In genomic region chr10:11362896-11363487, GRCm38 (mm10) we compare ENCODE assay signal across 15 mouse cellular contexts. TPM values are rescaled to one million over a fixed set of nuclear protein-coding genes. Genes with fewer than 3 reads are reported as not detected.
DNase-seq lines count a peak whose midpoint lies in the region; ATAC-seq and TF ChIP-seq lines count a peak whose summit lies in the region.
"Had no signal": no experiment of that assay in that cellular context is flagged by ENCODE, and none has a peak within 500 bp of the region (broad histone marks: within the 10 kb centered on the region; RNA-seq: fewer than 3 reads in every experiment).

No protein-coding gene starts in this region.

- DNase-seq in hindbrain, embryonic 14.5 days (ENCODE audit: low spot score): no peak
- DNase-seq in lung, postnatal 0 days (ENCODE audit: low spot score): peak; percentile 38
- no peak for DNase-seq in lung, postnatal 36 days
- DNase-seq in brain, embryonic 14.5 days (ENCODE audit: low read depth): peak; percentile 58
- no peak for DNase-seq in Muller cell, postnatal 12 days (ENCODE audit: inconsistent ontology term)
- DNase-seq: adrenal gland, adult 8-10 months; cerebellum, adult 11 months; thymus, postnatal 36 days had no signal

- WGBS in hindbrain, embryonic 14.5 days: 63% methylated on average over 12 of the region's 12 CpGs
- WGBS in hindbrain, embryonic 16.5 days: 71% methylated on average over 12 of the region's 12 CpGs
- WGBS in lung, postnatal 0 days: 48% methylated on average over 12 of the region's 12 CpGs
- 78% methylated on average over 12 of the region's 12 CpGs for WGBS in midbrain, embryonic 13.5 days

- no peaks in the 10 kb centered on the region for H3K9me3 ChIP-seq in hindbrain, embryonic 14.5 days (ENCODE audit: control insufficient read depth, low read length)
- no peaks in the 10 kb centered on the region for H3K9me3 ChIP-seq in hindbrain, embryonic 16.5 days (ENCODE audit: control insufficient read depth, low read length)
- no peaks in the 10 kb centered on the region for H3K9me3 ChIP-seq in lung, postnatal 0 days (ENCODE audit: low read length)
- no peaks in the 10 kb centered on the region for H3K9me3 ChIP-seq in midbrain, embryonic 13.5 days
- H3K9me3 ChIP-seq: limb, embryonic 15.5 days; liver, embryonic 15.5 days had no signal

- no peaks in the 10 kb centered on the region for H3K4me1 ChIP-seq in hindbrain, embryonic 14.5 days (replicated peaks; ENCODE audit: control insufficient read depth, insufficient read depth, low read length)
- no peaks in the 10 kb centered on the region for H3K4me1 ChIP-seq in hindbrain, embryonic 16.5 days (ENCODE audit: control insufficient read depth, insufficient read depth, low read depth, low read length)
- H3K4me1 ChIP-seq in lung, postnatal 0 days (ENCODE audit: insufficient read depth, low read depth, low read length): no peaks in the 10 kb centered on the region
- H3K4me1 ChIP-seq in midbrain, embryonic 13.5 days (replicated peaks): no peaks in the 10 kb centered on the region
- H3K4me1 ChIP-seq: limb, embryonic 15.5 days; liver, embryonic 15.5 days had no signal

- ATAC-seq in hindbrain, embryonic 14.5 days (ENCODE audit: low FRiP score): 0 out of 2 replicates have a peak, but pooled peaks have one; percentile 6
- no peak for ATAC-seq in hindbrain, embryonic 16.5 days
- peak; percentile 57 for ATAC-seq in lung, postnatal 0 days
- peak; percentile 60 for ATAC-seq in midbrain, embryonic 13.5 days
- ATAC-seq: inflammation-experienced regulatory T-cells, adult 6 months had no signal

- no peaks in the 10 kb centered on the region for H3K36me3 ChIP-seq in hindbrain, embryonic 14.5 days (replicated peaks; ENCODE audit: control insufficient read depth, insufficient read depth)
- H3K36me3 ChIP-seq in hindbrain, embryonic 16.5 days (ENCODE audit: control insufficient read depth, insufficient read depth, low read length): no peaks in the 10 kb centered on the region
- H3K36me3 ChIP-seq in lung, postnatal 0 days (ENCODE audit: insufficient read depth, low read length): no peaks in the 10 kb centered on the region
- H3K36me3 ChIP-seq in midbrain, embryonic 13.5 days: no peaks in the 10 kb centered on the region
- H3K36me3 ChIP-seq: limb, embryonic 15.5 days; liver, embryonic 15.5 days had no signal

- no peak overlapping the region for H3K4me3 ChIP-seq in hindbrain, embryonic 14.5 days (replicated peaks; ENCODE audit: low read length)
- no peak overlapping the region for H3K4me3 ChIP-seq in hindbrain, embryonic 16.5 days (ENCODE audit: low read length)
- no peak overlapping the region for H3K4me3 ChIP-seq in lung, postnatal 0 days (ENCODE audit: low read depth, low read length)
- H3K4me3 ChIP-seq in midbrain, embryonic 13.5 days (replicated peaks): no peak overlapping the region
- H3K4me3 ChIP-seq: limb, embryonic 15.5 days; liver, embryonic 15.5 days; megakaryocyte, embryonic 14.5 days had no signal

- no peak overlapping the region for H3K27ac ChIP-seq in hindbrain, embryonic 14.5 days
- H3K27ac ChIP-seq in hindbrain, embryonic 16.5 days (ENCODE audit: low read depth, low read length): no peak overlapping the region
- H3K27ac ChIP-seq in lung, postnatal 0 days (ENCODE audit: low read length): no peak overlapping the region
- no peak overlapping the region for H3K27ac ChIP-seq in midbrain, embryonic 13.5 days
- H3K27ac ChIP-seq: limb, embryonic 15.5 days; liver, embryonic 15.5 days had no signal

- no peak for TF ChIP-seq EP300 in lung, postnatal 0 days (IDR thresholded peaks at IDR 0.05)

- no peak overlapping the region for H3K9ac ChIP-seq in hindbrain, embryonic 14.5 days
- no peak overlapping the region for H3K9ac ChIP-seq in hindbrain, embryonic 16.5 days (ENCODE audit: low read depth, low read length)
- no peak overlapping the region for H3K9ac ChIP-seq in lung, postnatal 0 days (replicated peaks; ENCODE audit: low read depth)
- H3K9ac ChIP-seq in midbrain, embryonic 13.5 days (replicated peaks): no peak overlapping the region
- H3K9ac ChIP-seq: limb, embryonic 15.5 days; liver, embryonic 15.5 days had no signal

- H3K27me3 ChIP-seq in hindbrain, embryonic 14.5 days (ENCODE audit: control insufficient read depth, insufficient read depth, low read length): no peaks in the 10 kb centered on the region
- H3K27me3 ChIP-seq in hindbrain, embryonic 16.5 days (replicated peaks; ENCODE audit: control insufficient read depth, insufficient read depth, low read length): no peaks in the 10 kb centered on the region
- H3K27me3 ChIP-seq in lung, postnatal 0 days (replicated peaks; ENCODE audit: insufficient read depth, low read length): no peaks in the 10 kb centered on the region
- H3K27me3 ChIP-seq in midbrain, embryonic 13.5 days: no peaks in the 10 kb centered on the region
- H3K27me3 ChIP-seq: limb, embryonic 15.5 days; liver, embryonic 15.5 days; megakaryocyte, embryonic 14.5 days; Patski had no signal

- TF ChIP-seq CTCF in lung, postnatal 0 days (IDR thresholded peaks at IDR 0.05): no peak
- TF ChIP-seq CTCF in brain, embryonic 14.5 days (IDR thresholded peaks at IDR 0.05; ENCODE audit: borderline replicate concordance, extremely low read depth, insufficient read depth, insufficient read length): no peak

- no peak for TF ChIP-seq POLR2A in brain, embryonic 14.5 days (IDR thresholded peaks at IDR 0.05; ENCODE audit: borderline replicate concordance, extremely low read depth, insufficient read depth, insufficient read length, poor library complexity, severe bottlenecking)

- no peak overlapping the region for H3K4me2 ChIP-seq in hindbrain, embryonic 14.5 days (replicated peaks)
- H3K4me2 ChIP-seq in hindbrain, embryonic 16.5 days (ENCODE audit: low read length): no peak overlapping the region
- no peak overlapping the region for H3K4me2 ChIP-seq in lung, postnatal 0 days (replicated peaks; ENCODE audit: low read depth, low read length)
- no peak overlapping the region for H3K4me2 ChIP-seq in midbrain, embryonic 13.5 days (replicated peaks)
- H3K4me2 ChIP-seq: limb, embryonic 15.5 days; liver, embryonic 15.5 days had no signal

RNA-seq across cellular contexts. Expression of gene Epm2a, which starts 19.8 kb away (rescaled TPM):
- polyA plus RNA-seq in hindbrain, embryonic 14.5 days (2014; fragmentation: Nextera tagmentation; extraction: Ambion mirVana): 2.0 and 2.3 TPM in 2 replicates
- 1.8 and 2.1 TPM in 2 replicates for polyA plus RNA-seq in hindbrain, embryonic 16.5 days (2015; fragmentation: Nextera tagmentation; extraction: Ambion mirVana)
- polyA plus RNA-seq in lung, postnatal 0 days (2015; fragmentation: Nextera tagmentation; extraction: Ambion mirVana): 0.75 and 1.0 TPM in 2 replicates
- 3.7 and 6.5 TPM in 2 replicates for polyA plus RNA-seq in brain, embryonic 14.5 days (2012; rRNA removed)
- 0.71 and 1.6 TPM in 2 replicates for polyA plus RNA-seq in midbrain, embryonic 13.5 days (2015; fragmentation: Nextera tagmentation; extraction: Ambion mirVana)
- polyA plus RNA-seq: inflammation-experienced regulatory T-cells, adult 6 months had no signal

Comparison
In these comparisons a context has a peak if more than half of its experiments do, and no peak if none do; other contexts are left out.
1. DNase-seq: peak in lung, postnatal 0 days (single experiment) and brain, embryonic 14.5 days (single experiment); none in hindbrain, embryonic 14.5 days (single experiment), lung, postnatal 36 days (single experiment) and Muller cell, postnatal 12 days (single experiment).